Mouse (Mus musculus) cerebellum, postnatal 36 days (tissue): Measurements from ENCODE around the gene Tmem52.

Source experiments
- DNase-seq, 2 experiments: peaks; one replicate each; pipeline ENCODE4 v3.0.0; 2021 to 2022; ENCODE audit warnings: mixed read lengths in 2 of 2

Gene Tmem52

DNA sequence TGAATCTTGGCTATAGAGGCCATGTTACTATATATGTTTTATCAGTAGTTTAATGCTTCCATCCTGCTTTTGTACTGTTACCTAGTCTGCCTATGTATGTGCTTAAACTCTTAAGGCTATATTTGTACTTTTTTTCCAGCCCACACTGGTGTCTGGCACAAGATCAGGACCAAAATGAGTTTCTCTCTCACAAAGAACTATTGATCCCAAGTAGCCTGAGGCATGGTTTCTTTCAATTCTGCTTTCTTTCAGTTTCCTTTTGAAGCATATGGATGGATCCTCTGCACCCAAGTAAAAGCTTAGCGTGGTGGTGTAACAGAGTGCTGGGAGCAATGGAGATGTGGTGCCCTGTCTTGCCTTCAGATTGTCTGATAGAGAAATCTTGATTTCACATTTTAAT lies 42.1 kb downstream of the Tmem52 start:
- no peak for DNase-seq

DNA sequence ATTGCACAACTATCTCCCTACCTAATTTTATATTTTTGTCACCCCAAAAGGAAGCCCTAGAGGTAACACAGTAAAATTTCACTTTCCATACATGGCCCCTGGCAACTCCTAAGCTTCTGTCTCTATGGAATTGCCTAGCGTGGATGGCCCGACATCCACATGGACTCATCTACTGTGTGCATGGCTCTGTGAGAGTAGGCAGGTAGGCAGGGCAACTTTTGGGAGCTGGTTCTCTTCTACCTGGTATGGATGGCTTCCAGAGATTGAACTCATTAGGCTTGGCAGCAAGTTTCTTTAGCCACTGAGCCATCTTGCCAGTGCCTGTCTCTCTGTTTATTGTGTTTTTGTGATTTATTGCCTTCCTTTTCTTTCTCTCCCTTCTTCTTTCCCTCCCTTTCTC lies 45.9 kb downstream of the Tmem52 start:
- no peak for DNase-seq

DNA sequence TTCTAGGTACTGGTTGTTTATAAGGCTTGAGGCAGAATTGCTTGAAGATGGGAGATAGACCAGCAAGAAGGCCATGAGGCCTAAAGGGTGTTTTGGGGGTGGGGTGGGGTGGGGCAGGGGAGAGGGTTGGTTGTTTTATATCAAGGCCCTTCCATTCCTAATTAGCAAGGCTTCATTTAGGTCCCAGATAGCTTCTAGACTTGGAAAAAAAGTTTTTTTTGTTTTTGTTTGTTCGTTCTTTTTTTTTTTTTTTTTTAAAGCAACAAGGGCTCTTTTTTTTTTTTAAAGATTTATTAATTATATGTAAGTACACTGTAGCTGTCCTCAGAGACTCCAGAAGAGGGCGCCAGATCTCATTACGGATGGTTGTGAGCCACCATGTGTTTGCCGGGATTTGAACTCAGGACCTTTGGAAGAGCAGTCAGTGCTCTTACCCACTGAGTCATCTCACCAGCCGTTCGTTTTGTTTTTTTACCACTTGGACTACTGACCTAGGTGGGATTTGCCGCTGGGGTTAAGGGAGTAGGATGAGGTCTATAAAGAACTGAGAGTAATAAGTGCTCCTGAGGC lies 49.1 kb downstream of the Tmem52 start:
- DNase-seq: no peak
